Mouse (Mus musculus): ENCODE measurements around the gene Acadvl. TPM values are rescaled to one million over a fixed set of nuclear protein-coding genes. Genes with fewer than 3 reads are reported as not detected.

Acadvl gene
- total RNA-seq, 2 experiments from 2014 or later, result 54.9 to 63.7 TPM

DNA sequence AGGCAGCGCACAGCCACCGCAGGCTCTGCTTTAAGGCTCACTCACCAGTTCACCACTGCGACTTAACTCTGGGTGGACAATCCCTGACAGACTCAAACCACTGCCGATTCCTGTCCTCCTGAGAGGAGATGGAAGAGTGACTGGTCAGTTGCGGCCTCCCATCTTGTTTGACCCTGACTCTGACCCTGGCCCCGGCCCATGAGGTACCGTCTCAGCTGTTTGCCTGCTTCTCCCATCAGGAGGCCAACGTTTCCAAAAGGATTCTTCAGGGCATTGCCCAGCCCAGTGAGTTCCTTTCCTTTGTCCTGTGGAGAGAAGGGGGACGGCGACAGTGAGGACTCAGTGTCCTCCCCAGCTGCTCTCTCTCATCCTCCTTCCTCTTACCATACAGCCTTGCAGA, 4.2 kb downstream of the Acadvl start:
- Histone ChIP-seq H3K4me3 (no peak overlapping the region), H3K27ac (no peak overlapping the region)
- no peak for DNase-seq (ENCODE audit: low spot score in 2 of 2)
- TF ChIP-seq CTCF (conservative IDR thresholded peaks at IDR 0.05), result no peak

DNA sequence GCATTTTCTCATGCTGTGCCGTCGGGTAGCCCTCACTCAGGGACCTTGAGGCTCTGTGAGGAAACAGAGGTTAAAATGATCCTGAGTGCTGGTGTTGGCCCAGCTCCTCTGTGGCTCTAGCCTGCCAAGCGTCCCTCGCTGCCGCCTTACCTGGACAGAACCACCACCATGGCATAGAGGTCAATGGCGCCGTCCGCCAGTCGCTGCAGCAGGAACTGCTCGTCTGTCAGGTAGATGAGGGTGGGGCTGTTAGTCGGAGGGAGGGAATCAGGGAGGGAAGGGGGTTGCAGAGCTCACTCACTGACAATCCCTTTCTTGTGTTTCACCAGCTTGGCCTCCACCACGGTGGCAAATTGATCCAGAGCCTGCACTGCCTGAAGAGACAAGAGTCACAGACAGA, 4.7 kb downstream of the Acadvl start:
- no peak overlapping the region for H3K4me3 ChIP-seq
- no peak for TF ChIP-seq CTCF (conservative IDR thresholded peaks at IDR 0.05)
- no peak for DNase-seq (ENCODE audit: low spot score in 2 of 2)
- no peak overlapping the region for H3K27ac ChIP-seq

GRCm38 (mm10) chr11:70010033-70010432, 5.2 kb downstream of the Acadvl start:
- no peak overlapping the region for H3K4me3 ChIP-seq
- no peak for TF ChIP-seq CTCF (conservative IDR thresholded peaks at IDR 0.05)
- H3K27ac ChIP-seq, result no peak overlapping the region
- DNase-seq (ENCODE audit: low spot score in 2 of 2), result no peak

DNA sequence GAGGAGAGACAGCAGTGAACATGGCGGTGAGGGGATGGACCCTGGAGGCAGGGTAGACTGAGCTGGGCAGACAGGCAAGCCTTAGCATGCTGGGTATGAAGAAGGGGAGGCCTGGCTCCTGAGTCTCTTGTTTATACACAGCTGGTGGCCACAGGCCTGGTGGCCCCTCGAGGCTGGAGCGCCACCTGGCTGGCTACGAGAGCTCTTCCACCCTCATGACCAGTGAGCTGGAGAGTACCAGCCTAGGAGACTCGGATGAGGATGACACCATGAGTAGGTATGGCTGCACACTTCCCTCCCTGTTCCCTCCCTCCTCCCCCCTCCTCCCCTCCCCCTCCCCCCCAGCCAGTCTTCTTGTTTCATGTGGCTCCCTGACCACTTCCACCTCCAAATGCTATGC, 9.7 kb downstream of the Acadvl start:
- no peak for DNase-seq (ENCODE audit: low spot score in 2 of 2)
- Histone ChIP-seq H3K27ac (no peak overlapping the region), H3K4me3 (no peak overlapping the region)
- peak; percentile 58 for TF ChIP-seq CTCF (conservative IDR thresholded peaks at IDR 0.05)

DNA sequence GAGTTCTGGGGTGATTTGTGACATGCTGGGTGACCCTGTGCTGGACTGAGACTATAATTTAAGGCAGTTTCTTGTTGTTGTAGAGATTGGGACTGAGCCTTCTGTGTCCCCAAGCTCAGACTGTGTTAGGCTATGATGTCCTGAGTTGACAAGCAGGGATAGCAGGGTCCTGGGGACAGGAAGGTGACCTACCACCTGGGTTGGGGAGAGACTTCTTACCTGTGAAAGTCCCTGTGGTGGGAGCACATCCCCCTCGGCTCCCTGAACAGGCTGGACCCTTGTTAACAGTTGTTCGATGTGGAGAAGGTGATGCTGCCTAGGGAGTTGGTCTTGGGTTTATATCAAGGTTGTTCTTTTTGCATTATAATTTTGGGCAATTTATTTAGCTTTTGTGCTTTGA, 12.7 kb downstream of the Acadvl start:
- no peak for TF ChIP-seq CTCF (conservative IDR thresholded peaks at IDR 0.05)
- no peak for DNase-seq (ENCODE audit: low spot score in 2 of 2)
- no peak overlapping the region for H3K27ac ChIP-seq
- H3K4me3 ChIP-seq, result peak overlapping the region; percentile 17; the same call in 1 of the 2 replicates

DNA sequence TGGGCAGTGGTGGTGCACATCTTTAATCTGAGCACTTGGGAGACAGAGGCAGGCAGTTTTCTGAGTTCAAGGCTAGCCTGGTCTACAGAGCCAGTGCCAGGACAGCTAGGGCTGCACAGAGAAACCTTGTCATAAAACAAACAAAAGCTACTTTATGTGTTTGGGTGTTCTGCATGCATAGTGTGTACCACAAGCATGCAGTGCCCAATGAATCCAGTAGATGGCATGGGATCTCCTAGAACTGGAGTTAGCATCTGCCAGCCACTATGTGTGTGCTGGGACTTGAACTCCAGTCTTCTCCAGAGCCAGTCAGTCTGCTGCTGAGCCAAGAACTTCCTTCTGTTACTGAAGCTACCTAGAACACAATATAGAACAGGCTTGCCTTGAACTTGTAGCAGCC, 13.3 kb downstream of the Acadvl start:
- no peak for DNase-seq (ENCODE audit: low spot score in 2 of 2)
- peak; percentile 76 for TF ChIP-seq CTCF (conservative IDR thresholded peaks at IDR 0.05)
- Histone ChIP-seq H3K27ac (no peak overlapping the region), H3K4me3 (peak overlapping the region; percentile 87)

DNA sequence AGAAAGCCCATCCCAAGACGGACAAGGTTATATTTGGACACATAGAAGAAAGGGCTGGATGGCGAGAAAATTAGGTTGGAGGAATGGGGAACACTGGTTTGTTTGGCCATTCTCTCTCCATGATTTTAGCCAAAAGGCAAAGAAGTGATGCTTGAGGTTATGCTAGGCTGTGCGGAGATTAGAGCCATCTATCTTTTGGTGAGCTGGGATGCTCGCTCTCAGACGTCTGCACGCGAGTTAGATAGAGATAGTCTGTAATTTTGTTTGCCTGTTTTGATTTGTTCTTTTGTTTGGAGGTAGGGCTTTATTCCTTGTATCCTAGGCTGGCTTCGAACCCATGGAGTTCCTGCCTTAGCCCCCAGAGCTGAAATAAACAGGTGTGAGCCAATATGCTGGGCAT, 14.1 kb downstream of the Acadvl start:
- DNase-seq (ENCODE audit: low spot score in 2 of 2), result no peak
- Histone ChIP-seq H3K27ac (peak overlapping the region; percentile 97), H3K4me3 (peak overlapping the region; percentile 87)
- TF ChIP-seq CTCF (conservative IDR thresholded peaks at IDR 0.05), result no peak

- Histone ChIP-seq H3K4me3 (peak within 1 kb of the TSS; percentile 87), H3K27ac (peak within 1 kb of the TSS; percentile 97)
- DNase-seq (ENCODE audit: low spot score in 2 of 2), result peak; percentile 87 to 92
- no peak for TF ChIP-seq CTCF (conservative IDR thresholded peaks at IDR 0.05)
Measured at GRCm38 (mm10) chr11:70000396-70000898, 14.8 kb downstream of the Acadvl start, which contains the start of gene Dvl2. Gene Dvl2, plus strand, starts transcription at chr11:70000595.

DNA sequence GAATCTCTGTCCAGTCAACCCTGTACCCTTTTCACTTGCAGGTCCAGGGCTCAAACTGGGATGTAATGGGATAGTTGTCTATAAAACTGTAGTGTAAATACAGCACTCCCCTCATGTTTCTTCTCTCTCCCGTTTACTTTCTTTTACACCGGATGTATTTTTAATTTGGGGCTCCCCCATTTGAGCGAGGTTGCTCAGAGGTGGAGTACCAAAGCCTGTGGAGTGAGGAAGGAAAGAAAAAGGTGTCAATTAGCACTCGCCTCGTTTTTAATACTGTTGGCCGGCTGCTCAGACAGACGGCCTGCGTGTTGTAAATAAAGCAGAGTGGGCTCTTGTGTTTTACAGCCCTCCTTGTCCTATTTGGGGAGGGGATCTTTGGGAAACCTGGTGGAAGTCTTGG, 15.5 kb downstream of the Acadvl start:
- no peak for DNase-seq (ENCODE audit: low spot score in 2 of 2)
- no peak for TF ChIP-seq CTCF (conservative IDR thresholded peaks at IDR 0.05)
- H3K4me3 ChIP-seq, result no peak overlapping the region
- peak overlapping the region; percentile 21; the same call in 1 of the 2 replicates for H3K27ac ChIP-seq

DNA sequence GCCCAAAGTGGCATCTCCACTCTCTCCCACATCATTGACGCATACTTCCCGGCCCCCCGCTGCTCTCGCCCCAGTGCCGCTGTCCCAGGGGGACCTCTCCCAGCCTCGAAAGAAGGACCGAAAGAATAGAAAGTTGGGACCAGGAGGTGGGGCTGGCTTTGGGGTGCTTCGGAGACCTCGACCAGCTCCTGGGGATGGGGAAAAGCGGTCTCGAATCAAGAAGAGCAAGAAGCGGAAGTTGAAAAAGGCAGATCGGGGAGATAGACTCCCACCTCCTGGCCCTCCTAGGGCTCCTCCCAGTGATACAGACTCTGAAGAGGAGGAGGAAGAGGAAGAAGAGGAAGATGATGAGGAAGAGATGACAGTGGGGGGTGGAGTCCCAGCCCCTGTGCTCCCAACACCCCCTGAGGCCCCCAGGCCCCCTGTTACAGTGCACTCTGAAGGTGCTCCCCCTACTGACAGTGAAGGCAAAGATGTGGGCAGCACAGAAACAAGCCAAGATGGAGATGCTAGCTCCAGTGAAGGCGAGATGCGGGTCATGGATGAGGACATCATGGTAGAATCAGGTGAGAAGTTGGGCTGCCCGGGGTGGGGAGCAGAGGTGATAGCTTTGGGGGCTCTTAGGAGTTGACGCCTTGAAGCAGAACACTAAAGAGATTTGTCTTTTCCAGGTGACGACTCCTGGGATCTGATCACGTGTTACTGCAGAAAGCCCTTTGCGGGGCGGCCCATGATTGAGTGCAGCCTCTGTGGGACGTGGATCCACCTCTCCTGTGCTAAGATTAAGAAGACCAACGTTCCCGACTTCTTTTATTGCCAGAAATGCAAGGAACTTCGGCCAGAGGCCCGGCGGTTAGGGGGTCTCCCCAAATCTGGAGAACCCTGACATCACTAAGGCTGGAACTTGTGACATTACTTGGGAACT, 16.4 kb downstream of the Acadvl start:
- TF ChIP-seq CTCF (conservative IDR thresholded peaks at IDR 0.05), result peak; percentile 67
- Histone ChIP-seq H3K27ac (no peak overlapping the region), H3K4me3 (no peak overlapping the region)
- no peak for DNase-seq (ENCODE audit: low spot score in 2 of 2)

DNA sequence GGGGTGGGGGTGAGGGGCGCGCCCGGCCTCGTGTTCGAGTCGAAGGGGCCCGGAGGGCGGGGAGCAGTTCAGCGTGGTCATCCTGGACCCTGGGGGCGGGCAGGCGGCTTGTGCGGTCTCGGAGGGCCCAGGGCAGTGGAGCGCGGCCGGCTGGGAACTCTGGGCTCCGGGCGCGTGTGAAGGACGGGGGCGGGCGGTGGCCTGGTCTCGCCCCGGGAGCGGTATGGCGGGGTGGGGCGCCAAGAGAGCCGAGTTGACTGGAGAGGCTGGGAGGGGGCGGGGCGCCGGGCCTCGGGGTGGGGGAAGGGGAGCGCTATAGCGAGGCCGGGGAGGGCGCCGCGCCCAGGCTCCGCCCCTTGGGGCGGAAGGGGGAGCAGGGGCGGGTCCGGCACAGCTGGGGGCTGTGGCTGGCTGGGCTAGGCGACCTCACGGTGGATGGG, 18.1 kb downstream of the Acadvl start:
- peak overlapping the region; percentile 92 for H3K27ac ChIP-seq
- DNase-seq (ENCODE audit: low spot score in 2 of 2), result peak; percentile 68 to 70
- no peak for TF ChIP-seq CTCF (conservative IDR thresholded peaks at IDR 0.05)
- peak overlapping the region; percentile 83 for H3K4me3 ChIP-seq

DNA sequence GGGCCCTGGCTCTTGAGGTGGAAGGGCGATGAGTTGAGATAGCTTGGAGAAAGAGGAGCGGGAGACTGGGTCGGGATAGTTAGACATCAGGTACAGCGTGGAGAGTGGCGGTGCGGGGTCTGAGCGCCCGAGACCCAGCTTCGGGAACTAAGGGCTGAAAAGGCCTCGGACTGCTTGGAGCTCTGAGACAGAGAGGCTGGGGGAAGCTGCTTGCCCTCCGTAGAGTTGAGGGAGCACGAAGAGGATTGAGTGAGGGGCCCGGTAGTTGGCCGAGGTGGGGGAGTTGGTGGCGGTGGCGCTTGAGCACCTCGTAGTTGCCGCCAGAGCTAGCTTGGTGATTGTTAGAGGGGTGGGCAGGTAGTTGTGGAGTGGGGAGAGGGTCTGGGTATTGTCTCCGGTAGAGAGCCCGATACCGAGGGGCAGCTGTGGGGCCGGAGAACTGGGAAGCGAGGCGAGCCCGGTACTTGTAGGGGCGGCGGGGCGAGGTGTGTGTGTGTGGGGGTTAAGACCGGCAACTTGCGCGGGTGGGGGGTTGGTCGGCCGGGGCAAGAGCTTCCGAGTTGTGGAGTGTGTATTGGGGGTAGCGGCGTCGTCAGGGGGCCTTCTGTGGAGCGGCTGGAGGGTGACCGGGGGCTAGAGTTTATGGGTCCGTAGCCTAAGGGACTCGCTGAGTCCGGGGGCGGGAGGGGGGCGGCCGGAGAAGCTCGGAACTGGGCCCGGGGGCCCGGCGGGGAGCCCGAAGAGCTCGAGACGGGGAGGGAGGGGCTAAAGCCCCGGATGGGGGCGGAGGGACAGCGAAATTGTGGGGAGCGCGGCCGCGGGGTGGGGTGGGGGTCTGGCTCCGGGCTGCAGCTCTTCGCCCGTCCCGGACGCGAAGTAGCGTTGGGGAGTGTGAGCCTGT, 18.8 kb downstream of the Acadvl start:
- no peak for DNase-seq (ENCODE audit: low spot score in 2 of 2)
- no peak for TF ChIP-seq CTCF (conservative IDR thresholded peaks at IDR 0.05)
- peak overlapping the region; percentile 83 for H3K4me3 ChIP-seq
- H3K27ac ChIP-seq, result peak overlapping the region; percentile 92
